Mouse (Mus musculus) hindbrain, postnatal 0 days (tissue): ENCODE data around the gene Tppp2. TPM values are rescaled to one million over a fixed set of nuclear protein-coding genes. Genes with fewer than 3 reads are reported as not detected.
A peak's percentile ranks its signal among the peaks of the same experiment; 100 is the strongest.

Experiments
- ATAC-seq: fragments of 200-750 bp; cut with Nextera tagmentation; 2 replicates; pipeline ENCODE4 v1.8.0; 2017; ENCODE audit warnings: mild to moderate bottlenecking, moderate TSS enrichment, moderate library complexity
- DNase-seq: peaks from one replicate; pipeline ENCODE4 v3.0.0-alpha.2; 2015; ENCODE audit warnings: low spot score
- H3K27ac ChIP-seq: fragments of 300-500 bp; sonication (generic); 2 replicates; pipeline ENCODE4 v1.5.1; 2014; ENCODE audit warnings: mild to moderate bottlenecking
- H3K27me3 ChIP-seq: fragments of 300-500 bp; sonication (generic); 2 replicates; pipeline ENCODE4 v1.6.1; 2014; ENCODE audit warnings: low read length, mixed read lengths; ENCODE audit not compliant: insufficient read depth
- H3K36me3 ChIP-seq: fragments of 300-500 bp; sonication (generic); 2 replicates; pipeline ENCODE4 v1.6.1; 2014; ENCODE audit warnings: low read length, mixed read lengths; ENCODE audit not compliant: insufficient read depth
- H3K4me1 ChIP-seq: fragments of 300-500 bp; sonication (generic); 2 replicates; pipeline ENCODE4 v1.6.1; 2014; ENCODE audit warnings: antibody characterized with exemption, low read length, mixed read lengths; ENCODE audit not compliant: insufficient read depth
- H3K4me2 ChIP-seq: fragments of 300-500 bp; sonication (generic); 2 replicates; pipeline ENCODE4 v1.6.1; 2014; ENCODE audit warnings: low read depth, mild to moderate bottlenecking, low read length, moderate library complexity, mixed read lengths
- H3K4me3 ChIP-seq: fragments of 300-500 bp; sonication (generic); 2 replicates; pipeline ENCODE4 v1.5.1; 2014; ENCODE audit warnings: low read length
- H3K9ac ChIP-seq: fragments of 300-500 bp; sonication (generic); replicated peaks from 2 replicates; pipeline ENCODE4 v1.6.1; 2014; ENCODE audit warnings: mild to moderate bottlenecking, low read length, moderate library complexity, mixed read lengths
- H3K9me3 ChIP-seq: fragments of 300-500 bp; sonication (generic); 2 replicates; pipeline ENCODE4 v1.6.1; 2016; ENCODE audit warnings: low read length, mixed read lengths
- CTCF ChIP-seq: IDR thresholded peaks from 2 replicates; pipeline ENCODE4 v1.5.1; 2016; ENCODE audit warnings: antibody characterized with exemption, control low read depth, low read depth
- WGBS: fragments of 180-500 bp; shearing (Covaris S2); extraction: QIAGEN DNeasy Blood & Tissue Kit; methylation state at CpG from one replicate; pipeline ENCODE4 v1.1.7; 2014; 5-methylcytosine and 5-hydroxymethylcytosine counted together
- polyA plus RNA-seq: library from polyadenylated mRNA; unstranded; fragments of >200 nt; fragmentation: Nextera tagmentation; extraction: Ambion mirVana; gene quantifications from 2 replicates; pipeline ENCODE4 v1.2.1, GENCODE M21; 2015
- total RNA-seq: library from RNA; depleted of rRNA; stranded (reverse); fragments of >200 nt; gene quantifications from 2 replicates; pipeline ENCODE4 v1.2.3, GENCODE M21; 2014

Gene Tppp2
- total and polyA plus RNA-seq, 2 experiments from 2014 or later, result not detected

- peak; percentile 98 for ATAC-seq
- Histone ChIP-seq H3K9me3 (no peaks in the 10 kb centered on the region), H3K36me3 (peaks cover 14% of the 10 kb centered on the region), H3K27ac (peak within 1 kb of the TSS; percentile 88), H3K27me3 (no peaks in the 10 kb centered on the region), H3K4me1 (peaks cover 5% of the 10 kb centered on the region; the same call in 1 of the 2 replicates), H3K4me3 (peak within 1 kb of the TSS; percentile 61), H3K9ac (peak within 1 kb of the TSS; percentile 76), H3K4me2 (peak within 1 kb of the TSS; percentile 64)
- TF ChIP-seq CTCF, result peak; percentile 41
- WGBS, result under 1% methylated on average over 43 of the region's 43 CpGs
- DNase-seq, result peak; percentile 98
Observed at GRCm38 (mm10) chr14:51884598-51885331, 33.5 kb upstream of the Tppp2 start, which contains the start of gene Mettl17. Gene Mettl17 (plus strand): TSS chr14:51884842.

GRCm38 (mm10) chr14:51886051-51886450 lies 32.2 kb upstream of the Tppp2 start:
- TF ChIP-seq CTCF, result no peak
- no peak for ATAC-seq
- peak overlapping the region; percentile 61; the same call in 1 of the 2 replicates for H3K4me3 ChIP-seq

GRCm38 (mm10) chr14:51889833-51890232 lies 28.4 kb upstream of the Tppp2 start:
- no peak overlapping the region for H3K4me3 ChIP-seq
- H3K27me3 ChIP-seq, result no peaks in the 10 kb centered on the region

More at GRCm38 (mm10) chr14:51886051-51886450, 32.2 kb upstream of the Tppp2 start:
- Histone ChIP-seq H3K27me3 (no peaks in the 10 kb centered on the region), H3K27ac (no peak overlapping the region), H3K9me3 (no peaks in the 10 kb centered on the region), H3K4me1 (peaks cover 5% of the 10 kb centered on the region; the same call in 1 of the 2 replicates), H3K4me2 (peak overlapping the region; percentile 64), H3K9ac (no peak overlapping the region; the same call in 1 of the 2 replicates), H3K36me3 (peaks cover 25% of the 10 kb centered on the region)
- WGBS, result 55% methylated on average over 6 of the region's 6 CpGs
- DNase-seq, result no peak

GRCm38 (mm10) chr14:51892191-51892939 lies 25.9 kb upstream of the Tppp2 start, which contains the start of gene Slc39a2:
Gene Slc39a2 (plus strand): TSS chr14:51892889.
- WGBS, result 92% methylated on average over 8 of the region's 9 CpGs
- Histone ChIP-seq H3K4me2 (no peak within 1 kb of the TSS), H3K4me3 (no peak within 1 kb of the TSS), H3K4me1 (no peaks in the 10 kb centered on the region), H3K36me3 (peaks cover 40% of the 10 kb centered on the region), H3K9ac (no peak within 1 kb of the TSS), H3K27ac (no peak within 1 kb of the TSS), H3K9me3 (no peaks in the 10 kb centered on the region), H3K27me3 (no peaks in the 10 kb centered on the region)
- ATAC-seq (no peak), DNase-seq (no peak)
- no peak for TF ChIP-seq CTCF

More at GRCm38 (mm10) chr14:51889833-51890232, 28.4 kb upstream of the Tppp2 start:
- no peak overlapping the region for H3K4me2 ChIP-seq
- peaks cover 40% of the 10 kb centered on the region for H3K36me3 ChIP-seq
- DNase-seq, result no peak
- no peak overlapping the region for H3K9ac ChIP-seq
- TF ChIP-seq CTCF, result no peak
- 85% methylated on average over 6 of the region's 6 CpGs for WGBS
- no peak for ATAC-seq
- no peak overlapping the region for H3K27ac ChIP-seq
- no peaks in the 10 kb centered on the region for H3K9me3 ChIP-seq
- peaks cover 5% of the 10 kb centered on the region; the same call in 1 of the 2 replicates for H3K4me1 ChIP-seq

- no peaks in the 10 kb centered on the region for H3K4me1 ChIP-seq
- no peak overlapping the region for H3K4me3 ChIP-seq
- no peaks in the 10 kb centered on the region for H3K27me3 ChIP-seq
- no peak overlapping the region for H3K27ac ChIP-seq
- 45% methylated on average over 10 of the region's 10 CpGs for WGBS
- H3K36me3 ChIP-seq, result peaks cover 40% of the 10 kb centered on the region
- DNase-seq (no peak), ATAC-seq (peak; percentile 39; the same call in 1 of the 2 replicates)
- H3K9ac ChIP-seq, result no peak overlapping the region
- H3K4me2 ChIP-seq, result no peak overlapping the region
- H3K9me3 ChIP-seq, result no peaks in the 10 kb centered on the region
- TF ChIP-seq CTCF, result no peak
Observed at GRCm38 (mm10) chr14:51893094-51893794, 25.0 kb upstream of the Tppp2 start.

GRCm38 (mm10) chr14:51893809-51894208 lies 24.4 kb upstream of the Tppp2 start:
- peak; percentile 20; the same call in 1 of the 2 replicates for ATAC-seq
- no peak for TF ChIP-seq CTCF

More at GRCm38 (mm10) chr14:51893809-51894208, 24.4 kb upstream of the Tppp2 start:
- Histone ChIP-seq H3K9me3 (no peaks in the 10 kb centered on the region), H3K9ac (no peak overlapping the region), H3K27me3 (no peaks in the 10 kb centered on the region), H3K4me2 (no peak overlapping the region), H3K36me3 (peaks cover 35% of the 10 kb centered on the region), H3K4me1 (no peaks in the 10 kb centered on the region), H3K4me3 (no peak overlapping the region), H3K27ac (no peak overlapping the region)
- 71% methylated on average over 3 of the region's 3 CpGs for WGBS
- DNase-seq, result no peak
